Mouse (Mus musculus): ENCODE measurements around the gene Hist1h2ao. TPM values are rescaled to one million over a fixed set of nuclear protein-coding genes. Genes with fewer than 3 reads are reported as not detected.
"Not testable (repeated sequence)": the region's sequence is repeated elsewhere in the genome, so short reads cannot be mapped to it uniquely, and the experiment has no call there.

The Hist1h2ao gene
- total and polyA plus RNA-seq, 3 experiments = 693 TPM; not detected in 2

GRCm38 (mm10) chr13:21790601-21791283 is 19.5 kb upstream of the Hist1h2ao start:
- H3K4me3 ChIP-seq (replicated peaks in 1 of 3; ENCODE audit: low read depth in 2 of 3, low read length in 2 of 3, poor library complexity in 1 of 3) = no peak overlapping the region
- no peak for DNase-seq (ENCODE audit: extremely low read depth)
- in situ Hi-C loops (cut with MboI; ENCODE audit: low pct_ligation_motif_present, low pct_unique_long_range_greater_than_20kb, low sequenced_read_pairs) = no loop called here
- no peak overlapping the region for H3K27ac ChIP-seq (ENCODE audit: insufficient read depth, low read depth)
- H3K4me1 ChIP-seq (ENCODE audit: control insufficient read depth in 1 of 2, insufficient read depth in 2 of 2) = peaks cover 0 to 14% of the 10 kb centered on the region in 2 experiments; a peak in 2 of 4 replicates
- H3K9me3 ChIP-seq (replicated peaks; ENCODE audit: low read length) = no peaks in the 10 kb centered on the region
- H3K79me2 ChIP-seq (replicated peaks; ENCODE audit: control insufficient read depth, extremely low read depth, insufficient read depth, poor library complexity, severe bottlenecking) = no peaks in the 10 kb centered on the region
- no peak overlapping the region for H3K9ac ChIP-seq (ENCODE audit: insufficient read depth, low read depth)
- TF ChIP-seq ZMIZ1 (IDR thresholded peaks at IDR 0.05; ENCODE audit: low read depth, low read length) (no peak), ELF1 (IDR thresholded peaks at IDR 0.05; ENCODE audit: low read depth, low read length) (no peak), MAFK (IDR thresholded peaks at IDR 0.05; ENCODE audit: insufficient replicate concordance, low read length) (no peak), MEF2A (IDR thresholded peaks at IDR 0.05; ENCODE audit: borderline replicate concordance, low read depth, low read length) (no peak), ETS1 (conservative IDR thresholded peaks at IDR 0.05; ENCODE audit: low read depth, low read length) (no peak), MXI1 (IDR thresholded peaks at IDR 0.05; ENCODE audit: low read depth, low read length) (no peak), TBP (conservative IDR thresholded peaks at IDR 0.05; ENCODE audit: low read depth, low read length) (no peak), MYC (IDR thresholded peaks at IDR 0.05; ENCODE audit: low read depth, low read length) (no peak), E2F4 (IDR thresholded peaks at IDR 0.05; ENCODE audit: insufficient replicate concordance, low read depth, low read length) (no peak), BHLHE40 (IDR thresholded peaks at IDR 0.05; ENCODE audit: low read depth, low read length) (no peak), MAZ (IDR thresholded peaks at IDR 0.05; ENCODE audit: low read depth, low read length) (no peak), NELFE (IDR thresholded peaks at IDR 0.05; ENCODE audit: low read depth, low read length) (no peak), CTCF (conservative IDR thresholded peaks at IDR 0.05 in 1 of 2, IDR thresholded peaks at IDR 0.05 in 1 of 2; ENCODE audit: low read depth in 2 of 2, low read length in 2 of 2) (no peak), CHD2 (IDR thresholded peaks at IDR 0.05; ENCODE audit: low read length) (no peak)
- dilution Hi-C loops (cut with MboI; ENCODE audit: extremely low pct_ligation_motif_present, extremely low pct_unique_long_range_greater_than_20kb, low sequenced_read_pairs) = no loop called here
- H3K36me3 ChIP-seq (replicated peaks in 1 of 2; ENCODE audit: control insufficient read depth in 1 of 2, insufficient read depth in 1 of 2, low read length in 1 of 2) = no peaks in the 10 kb centered on the region
- no peaks in the 10 kb centered on the region for H3K27me3 ChIP-seq (replicated peaks)
- no peak overlapping the region for H3K4me2 ChIP-seq (ENCODE audit: insufficient read depth, low read depth, poor library complexity, severe bottlenecking)

GRCm38 (mm10) chr13:21795584-21795983 is 14.7 kb upstream of the Hist1h2ao start:
- no peaks in the 10 kb centered on the region for H3K27me3 ChIP-seq (replicated peaks)
- no peak overlapping the region for H3K27ac ChIP-seq (ENCODE audit: insufficient read depth, low read depth)
- H3K79me2 ChIP-seq (replicated peaks; ENCODE audit: control insufficient read depth, extremely low read depth, insufficient read depth, poor library complexity, severe bottlenecking) = no peaks in the 10 kb centered on the region
- no peak overlapping the region for H3K4me2 ChIP-seq (ENCODE audit: insufficient read depth, low read depth, poor library complexity, severe bottlenecking)
- no peaks in the 10 kb centered on the region for H3K9me3 ChIP-seq (replicated peaks; ENCODE audit: low read length)
- no peak overlapping the region for H3K9ac ChIP-seq (ENCODE audit: insufficient read depth, low read depth)
- H3K4me1 ChIP-seq (ENCODE audit: control insufficient read depth in 1 of 2, insufficient read depth in 2 of 2) = peaks cover 0 to 3% of the 10 kb centered on the region in 2 experiments; a peak in 1 of 4 replicates
- DNase-seq (ENCODE audit: extremely low read depth) = no peak
- H3K36me3 ChIP-seq (replicated peaks in 1 of 2; ENCODE audit: control insufficient read depth in 1 of 2, insufficient read depth in 1 of 2, low read length in 1 of 2) = no peaks in the 10 kb centered on the region
- TF ChIP-seq TBP (conservative IDR thresholded peaks at IDR 0.05; ENCODE audit: low read depth, low read length) (peak; percentile 71; the same call in 1 of the 2 replicates), ZMIZ1 (IDR thresholded peaks at IDR 0.05; ENCODE audit: low read depth, low read length) (no peak), CTCF (conservative IDR thresholded peaks at IDR 0.05 in 1 of 2, IDR thresholded peaks at IDR 0.05 in 1 of 2; ENCODE audit: low read depth in 2 of 2, low read length in 2 of 2) (no peak), RAD21 (IDR thresholded peaks at IDR 0.05; ENCODE audit: low read depth, low read length) (no peak)
- no peak overlapping the region for H3K4me3 ChIP-seq (replicated peaks in 1 of 3; ENCODE audit: low read depth in 2 of 3, low read length in 2 of 3, poor library complexity in 1 of 3)
- dilution Hi-C loops (cut with MboI; ENCODE audit: extremely low pct_ligation_motif_present, extremely low pct_unique_long_range_greater_than_20kb, low sequenced_read_pairs) (no loop called here), in situ Hi-C loops (cut with MboI; ENCODE audit: low pct_ligation_motif_present, low pct_unique_long_range_greater_than_20kb, low sequenced_read_pairs) (no loop called here)

DNA sequence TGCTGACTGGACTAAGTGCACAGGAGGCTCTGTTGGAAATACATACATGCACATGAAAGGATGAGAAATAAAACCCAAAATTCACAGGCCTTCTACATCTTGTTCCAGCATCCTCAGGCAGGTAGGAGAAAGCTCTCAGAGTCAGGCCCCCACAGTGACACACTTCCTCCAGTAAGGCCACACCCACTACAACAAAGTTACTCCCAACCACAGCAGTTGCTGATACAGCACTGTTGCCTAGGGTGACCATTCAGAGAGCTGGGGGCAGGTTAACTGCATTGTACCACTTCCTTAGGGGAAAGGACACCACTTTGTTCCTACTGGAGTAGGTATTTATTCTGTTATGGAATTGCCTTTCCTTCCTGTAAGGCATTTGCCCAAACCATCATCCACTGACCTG is 13.1 kb upstream of the Hist1h2ao start:
- dilution Hi-C loops (cut with MboI; ENCODE audit: extremely low pct_ligation_motif_present, extremely low pct_unique_long_range_greater_than_20kb, low sequenced_read_pairs); H3K27me3 ChIP-seq (replicated peaks); H3K4me1 ChIP-seq (ENCODE audit: control insufficient read depth in 1 of 2, insufficient read depth in 2 of 2); in situ Hi-C loops (cut with MboI; ENCODE audit: low pct_ligation_motif_present, low pct_unique_long_range_greater_than_20kb, low sequenced_read_pairs); H3K79me2 ChIP-seq (replicated peaks; ENCODE audit: control insufficient read depth, extremely low read depth, insufficient read depth, poor library complexity, severe bottlenecking); H3K4me3 ChIP-seq (replicated peaks in 1 of 3; ENCODE audit: low read depth in 2 of 3, low read length in 2 of 3, poor library complexity in 1 of 3); H3K9me3 ChIP-seq (replicated peaks; ENCODE audit: low read length); DNase-seq (ENCODE audit: extremely low read depth); H3K36me3 ChIP-seq (replicated peaks in 1 of 2; ENCODE audit: control insufficient read depth in 1 of 2, insufficient read depth in 1 of 2, low read length in 1 of 2); H3K4me2 ChIP-seq (ENCODE audit: insufficient read depth, low read depth, poor library complexity, severe bottlenecking); H3K27ac ChIP-seq (ENCODE audit: insufficient read depth, low read depth); H3K9ac ChIP-seq (ENCODE audit: insufficient read depth, low read depth): not testable (repeated sequence)

GRCm38 (mm10) chr13:21803058-21803457 is 7.2 kb upstream of the Hist1h2ao start:
- dilution Hi-C loops (cut with MboI; ENCODE audit: extremely low pct_ligation_motif_present, extremely low pct_unique_long_range_greater_than_20kb, low sequenced_read_pairs); H3K36me3 ChIP-seq (replicated peaks in 1 of 2; ENCODE audit: control insufficient read depth in 1 of 2, insufficient read depth in 1 of 2, low read length in 1 of 2); DNase-seq (ENCODE audit: extremely low read depth); H3K27me3 ChIP-seq (replicated peaks); H3K27ac ChIP-seq (ENCODE audit: insufficient read depth, low read depth); H3K9me3 ChIP-seq (replicated peaks; ENCODE audit: low read length); H3K9ac ChIP-seq (ENCODE audit: insufficient read depth, low read depth); in situ Hi-C loops (cut with MboI; ENCODE audit: low pct_ligation_motif_present, low pct_unique_long_range_greater_than_20kb, low sequenced_read_pairs); H3K4me2 ChIP-seq (ENCODE audit: insufficient read depth, low read depth, poor library complexity, severe bottlenecking); H3K4me1 ChIP-seq (ENCODE audit: control insufficient read depth in 1 of 2, insufficient read depth in 2 of 2); H3K4me3 ChIP-seq (replicated peaks in 1 of 3; ENCODE audit: low read depth in 2 of 3, low read length in 2 of 3, poor library complexity in 1 of 3); H3K79me2 ChIP-seq (replicated peaks; ENCODE audit: control insufficient read depth, extremely low read depth, insufficient read depth, poor library complexity, severe bottlenecking): not testable (repeated sequence)
